Mouse (Mus musculus): ENCODE data around the gene Bcl2l15. TPM values are rescaled to one million over a fixed set of nuclear protein-coding genes. Genes with fewer than 3 reads are reported as not detected.

Gene Bcl2l15
- polyA plus RNA-seq, 1 experiment: 0.15 TPM

- Histone ChIP-seq H3K9me3 (ENCODE audit: control insufficient read depth, low read length) (no peaks in the 10 kb centered on the region), H3K4me3 (replicated peaks) (no peak overlapping the region), H3K4me1 (ENCODE audit: control insufficient read depth) (no peaks in the 10 kb centered on the region), H3K27me3 (ENCODE audit: control insufficient read depth) (no peaks in the 10 kb centered on the region), H3K36me3 (ENCODE audit: control insufficient read depth) (no peaks in the 10 kb centered on the region)
- TF ChIP-seq GATA1 (IDR thresholded peaks at IDR 0.05; ENCODE audit: low read length): no peak
- no peak for TF ChIP-seq TAL1 (IDR thresholded peaks at IDR 0.05; ENCODE audit: low read length)
Measured at GRCm38 (mm10) chr3:103893374-103893773, 61.0 kb downstream of the Bcl2l15 start.

Other genes with a start within 250 kb of the Bcl2l15 start
- not detected in 2 replicates for gene Atg4a-ps, start 186.5 kb upstream of the Bcl2l15 start, polyA plus RNA-seq (2012)
- gene Olfml3, start 94.6 kb upstream of the Bcl2l15 start, polyA plus RNA-seq (2012): 0.05 and 0.07 TPM in 2 replicates
- not detected in 2 replicates for gene Gm10964, start 93.2 kb upstream of the Bcl2l15 start, polyA plus RNA-seq (2012)
- 5.7 and 7.4 TPM in 2 replicates for gene Hipk1, start 41.0 kb upstream of the Bcl2l15 start, polyA plus RNA-seq (2012)
- 1.1 and 1.2 TPM in 2 replicates for gene Dclre1b, start 23.2 kb upstream of the Bcl2l15 start, polyA plus RNA-seq (2012)
- gene Ap4b1, start 23.1 kb upstream of the Bcl2l15 start, polyA plus RNA-seq (2012): 0.12 and 0.16 TPM in 2 replicates
- gene Gm43064, start 23.0 kb upstream of the Bcl2l15 start, polyA plus RNA-seq (2012): 0.26 and 0.65 TPM in 2 replicates
- gene Ptpn22, start 27.2 kb downstream of the Bcl2l15 start, polyA plus RNA-seq (2012): not detected in 2 replicates
- 0.91 and 1.1 TPM in 2 replicates for gene Rsbn1, start 81.5 kb downstream of the Bcl2l15 start, polyA plus RNA-seq (2012)
- gene Phtf1, start 135.5 kb downstream of the Bcl2l15 start, polyA plus RNA-seq (2012): 0.10 and 0.39 TPM in 2 replicates

Measured in erythroblast, embryonic 14.5 days (primary cell).